Mouse (Mus musculus) heart, postnatal 0 days (tissue): Measurements from ENCODE around the gene Bco1. TPM values are rescaled to one million over a fixed set of nuclear protein-coding genes. Genes with fewer than 3 reads are reported as not detected.

Experiments
- ATAC-seq: fragments of 200-750 bp; cut with Nextera tagmentation; 2 replicates; pipeline ENCODE4 v1.8.0; 2017; ENCODE audit warnings: low read depth, moderate number of reproducible peaks, moderate library complexity; ENCODE audit not compliant: insufficient read depth
- DNase-seq: peaks from one replicate; pipeline ENCODE4 v3.0.0-alpha.2; 2016; ENCODE audit warnings: low spot score
- H3K27ac ChIP-seq: fragments of 300-500 bp; sonication (generic); 2 replicates; pipeline ENCODE4 v1.5.1; 2014; ENCODE audit warnings: low read depth, mild to moderate bottlenecking
- H3K27me3 ChIP-seq: fragments of 300-500 bp; sonication (generic); 2 replicates; pipeline ENCODE4 v1.6.1; 2014; ENCODE audit warnings: low read length, mixed read lengths; ENCODE audit not compliant: control insufficient read depth, insufficient read depth
- H3K36me3 ChIP-seq: fragments of 300-500 bp; sonication (generic); replicated peaks from 2 replicates; pipeline ENCODE4 v1.6.1; 2014; ENCODE audit warnings: low read length, mixed read lengths; ENCODE audit not compliant: control insufficient read depth, insufficient read depth
- H3K4me1 ChIP-seq: fragments of 300-500 bp; sonication (generic); 2 replicates; pipeline ENCODE4 v1.6.1; 2014; ENCODE audit warnings: antibody characterized with exemption; ENCODE audit not compliant: control insufficient read depth, insufficient read depth
- H3K4me2 ChIP-seq: fragments of 300-500 bp; sonication (generic); 2 replicates; pipeline ENCODE4 v1.6.1; 2014; ENCODE audit warnings: low read depth, mild to moderate bottlenecking, low read length, moderate library complexity
- H3K4me3 ChIP-seq: fragments of 300-500 bp; sonication (generic); 2 replicates; pipeline ENCODE4 v1.5.1; 2014; ENCODE audit warnings: low read depth, low read length
- H3K9ac ChIP-seq: fragments of 300-500 bp; sonication (generic); replicated peaks from 2 replicates; pipeline ENCODE4 v1.6.1; 2014; ENCODE audit warnings: low read depth, low read length, mixed read lengths
- H3K9me3 ChIP-seq: fragments of 300-500 bp; sonication (generic); replicated peaks from 2 replicates; pipeline ENCODE4 v1.6.1; 2016; ENCODE audit warnings: low read length; ENCODE audit not compliant: control insufficient read depth
- CTCF ChIP-seq: IDR thresholded peaks from 2 replicates; pipeline ENCODE4 v1.5.1; 2016; ENCODE audit warnings: antibody characterized with exemption, control low read depth, low read depth
- EP300 ChIP-seq: IDR thresholded peaks from 2 replicates; pipeline ENCODE4 v1.6.1; 2016; ENCODE audit warnings: antibody characterized with exemption, low read depth
- WGBS: fragments of 180-500 bp; shearing (Covaris S2); extraction: QIAGEN DNeasy Blood & Tissue Kit; methylation state at CpG from one replicate; pipeline ENCODE4 v1.1.7; 2014; 5-methylcytosine and 5-hydroxymethylcytosine counted together
- polyA plus RNA-seq: library from polyadenylated mRNA; unstranded; fragments of >200 nt; fragmentation: Nextera tagmentation; extraction: Ambion mirVana; gene quantifications from 2 replicates; pipeline ENCODE4 v1.2.1, GENCODE M21; 2015
- total RNA-seq: library from RNA; depleted of rRNA; stranded (reverse); fragments of >200 nt; gene quantifications from 2 replicates; pipeline ENCODE4 v1.2.3, GENCODE M21; 2014; ENCODE audit warnings: low replicate concordance

Gene Bco1
- total and polyA plus RNA-seq, 2 experiments from 2014 or later: not detected

GRCm38 (mm10) chr8:117156149-117156548, 60.5 kb downstream of the Bco1 start:
- Histone ChIP-seq H3K4me3 (no peak overlapping the region), H3K9me3 (no peaks in the 10 kb centered on the region), H3K36me3 (no peaks in the 10 kb centered on the region), H3K9ac (no peak overlapping the region), H3K4me2 (no peak overlapping the region), H3K27ac (no peak overlapping the region), H3K27me3 (no peaks in the 10 kb centered on the region), H3K4me1 (peaks cover 17% of the 10 kb centered on the region)
- DNase-seq (no peak), ATAC-seq (no peak)
- TF ChIP-seq CTCF: no peak
- no peak for TF ChIP-seq EP300
- 88% methylated on average over 4 of the region's 4 CpGs for WGBS

- DNase-seq (no peak), ATAC-seq (no peak)
- H3K9ac ChIP-seq: peak overlapping the region; percentile 68
- H3K36me3 ChIP-seq: no peaks in the 10 kb centered on the region
- no peaks in the 10 kb centered on the region for H3K9me3 ChIP-seq
- H3K4me2 ChIP-seq: peak overlapping the region; percentile 89
- WGBS: 10% methylated on average over 33 of the region's 33 CpGs
- H3K27me3 ChIP-seq: no peaks in the 10 kb centered on the region
- peak overlapping the region; percentile 81 for H3K27ac ChIP-seq
- no peak for TF ChIP-seq CTCF
- no peak for TF ChIP-seq EP300
- H3K4me3 ChIP-seq: peak overlapping the region; percentile 73
- H3K4me1 ChIP-seq: peaks cover 17% of the 10 kb centered on the region
Measured at GRCm38 (mm10) chr8:117156866-117157768, 61.5 kb downstream of the Bco1 start.

GRCm38 (mm10) chr8:117157769-117158091, 62.1 kb downstream of the Bco1 start:
- Histone ChIP-seq H3K4me2 (peak overlapping the region; percentile 89), H3K9ac (peak overlapping the region; percentile 68), H3K4me1 (peaks cover 17% of the 10 kb centered on the region), H3K27ac (peak overlapping the region; percentile 81), H3K27me3 (no peaks in the 10 kb centered on the region), H3K9me3 (no peaks in the 10 kb centered on the region), H3K4me3 (peak overlapping the region; percentile 73), H3K36me3 (no peaks in the 10 kb centered on the region)
- ATAC-seq (peak; percentile 96), DNase-seq (peak; percentile 93)
- under 1% methylated on average over 40 of the region's 45 CpGs for WGBS
- TF ChIP-seq EP300 (no peak; the same call in 1 of the 2 replicates), CTCF (no peak)

GRCm38 (mm10) chr8:117158135-117158761, 62.6 kb downstream of the Bco1 start, which contains the start of gene Gan:
Gan (plus strand) TSS chr8:117158135.
- Histone ChIP-seq H3K36me3 (no peaks in the 10 kb centered on the region), H3K4me2 (peak within 1 kb of the TSS; percentile 89), H3K4me1 (peaks cover 17% of the 10 kb centered on the region), H3K9ac (peak within 1 kb of the TSS; percentile 68), H3K9me3 (no peaks in the 10 kb centered on the region), H3K4me3 (peak within 1 kb of the TSS; percentile 73), H3K27me3 (no peaks in the 10 kb centered on the region), H3K27ac (peak within 1 kb of the TSS; percentile 81)
- ATAC-seq (peak; percentile 55), DNase-seq (peak; percentile 19)
- TF ChIP-seq CTCF (no peak), EP300 (no peak)
- WGBS: under 1% methylated on average over 36 of the region's 65 CpGs

- Histone ChIP-seq H3K27ac (no peak overlapping the region), H3K4me2 (peak overlapping the region; percentile 89), H3K36me3 (no peaks in the 10 kb centered on the region), H3K9me3 (no peaks in the 10 kb centered on the region), H3K4me3 (peak overlapping the region; percentile 73), H3K9ac (no peak overlapping the region), H3K27me3 (no peaks in the 10 kb centered on the region), H3K4me1 (peaks cover 17% of the 10 kb centered on the region)
- DNase-seq (no peak), ATAC-seq (no peak)
- TF ChIP-seq CTCF (no peak), EP300 (no peak)
- 62% methylated on average over 5 of the region's 5 CpGs for WGBS
Measured at GRCm38 (mm10) chr8:117159031-117159430, 63.4 kb downstream of the Bco1 start.
